Mouse (Mus musculus): Measurements from ENCODE around the gene Atp1a4.

Atp1a4 gene

GRCm38 (mm10) chr1:172197146-172197545 lies 61.1 kb downstream of the Atp1a4 start:
- DNase-seq = no peak

- DNase-seq = no peak
Observed at GRCm38 (mm10) chr1:172194435-172194834, 63.8 kb downstream of the Atp1a4 start.

- DNase-seq = no peak
Observed at GRCm38 (mm10) chr1:172192217-172192616, 66.0 kb downstream of the Atp1a4 start.

GRCm38 (mm10) chr1:172191578-172191977 lies 66.6 kb downstream of the Atp1a4 start:
- no peak for DNase-seq

GRCm38 (mm10) chr1:172188891-172189290 lies 69.3 kb downstream of the Atp1a4 start:
- no peak for DNase-seq

- DNase-seq = no peak
Observed at GRCm38 (mm10) chr1:172186401-172187289, 71.6 kb downstream of the Atp1a4 start.

- DNase-seq = no peak
Observed at GRCm38 (mm10) chr1:172183915-172184314, 74.3 kb downstream of the Atp1a4 start.

- DNase-seq = no peak
Observed at GRCm38 (mm10) chr1:172183056-172183455, 75.2 kb downstream of the Atp1a4 start.

GRCm38 (mm10) chr1:172181777-172182176 lies 76.4 kb downstream of the Atp1a4 start:
- no peak for DNase-seq

- no peak for DNase-seq
Observed at GRCm38 (mm10) chr1:172180881-172181280, 77.3 kb downstream of the Atp1a4 start.

GRCm38 (mm10) chr1:172179102-172179501 lies 79.1 kb downstream of the Atp1a4 start:
- no peak for DNase-seq

- no peak for DNase-seq
Observed at GRCm38 (mm10) chr1:172177791-172178190, 80.4 kb downstream of the Atp1a4 start.

Measured in right cerebral cortex, postnatal 25 days (tissue).